Mouse (Mus musculus): ENCODE data around the gene Gm28870. TPM values are rescaled to one million over a fixed set of nuclear protein-coding genes. Genes with fewer than 3 reads are reported as not detected.
"Not testable (repeated sequence)": the region's sequence is repeated elsewhere in the genome, so short reads cannot be mapped to it uniquely, and the experiment has no call there.

The Gm28870 gene
- polyA plus RNA-seq (2014; fragmentation: Nextera tagmentation; extraction: Ambion mirVana): not detected in 2 replicates

GRCm38 (mm10) chrY:50096976-50097375 is at the start of gene Gm28870:
Gm28870 (plus strand) TSS chrY:50097276.
- not testable (repeated sequence) for H3K4me1 ChIP-seq (ENCODE audit: control insufficient read depth, insufficient read depth, low read length); ATAC-seq (replicated peaks; ENCODE audit: insufficient number of reproducible peaks, low FRiP score, low TSS enrichment, low read depth)
- WGBS: no CpG with 5 or more reads among the region's 2 CpGs

More at GRCm38 (mm10) chrY:50096976-50097375, at the start of gene Gm28870:
- not testable (repeated sequence) for H3K36me3 ChIP-seq (replicated peaks; ENCODE audit: control insufficient read depth, insufficient read depth, low read depth, low read length); H3K9me3 ChIP-seq (replicated peaks; ENCODE audit: control insufficient read depth, low read length); H3K4me3 ChIP-seq (ENCODE audit: low read depth, low read length); DNase-seq (ENCODE audit: low spot score); H3K4me2 ChIP-seq (ENCODE audit: low read depth, low read length); H3K27me3 ChIP-seq (ENCODE audit: control insufficient read depth, insufficient read depth, low read length); H3K9ac ChIP-seq (replicated peaks; ENCODE audit: low read length); H3K27ac ChIP-seq (replicated peaks; ENCODE audit: low read depth, low read length)
